Comparison of ENCODE assay signal across 12 mouse cellular contexts in genomic region chr3:101407568-101407967, GRCm38 (mm10). TPM values are rescaled to one million over a fixed set of nuclear protein-coding genes. Genes with fewer than 3 reads are reported as not detected.
A peak's percentile ranks its signal among the peaks of the same experiment; 100 is the strongest.
DNase-seq lines count a peak whose midpoint lies in the region; ATAC-seq lines count a peak whose summit lies in the region.
"Had no signal": no experiment of that assay in that cellular context is flagged by ENCODE, and none has a peak within 500 bp of the region (broad histone marks: within the 10 kb centered on the region; RNA-seq: fewer than 3 reads in every experiment).

No protein-coding gene starts in this region.

- no peaks in the 10 kb centered on the region for H3K36me3 ChIP-seq in heart, embryonic 12.5 days
- H3K36me3 ChIP-seq in limb, embryonic 12.5 days, result no peaks in the 10 kb centered on the region
- H3K36me3 ChIP-seq: neural tube, embryonic 12.5 days had no signal

- DNase-seq in heart, adult 18-20 months, result no peak
- DNase-seq in spleen, adult 12 weeks (ENCODE audit: low spot score), result peak; percentile 10
- no peak for DNase-seq in spleen, postnatal 4 days (ENCODE audit: low spot score in 2 of 2)
- DNase-seq in thymus, postnatal 4 days, result peak; percentile 50
- DNase-seq in MN1 (ENCODE audit: low spot score), result no peak
- no peak for DNase-seq in gastrocnemius, postnatal 14 days
- DNase-seq: adrenal gland, postnatal 10 days; layer of hippocampus, postnatal 36 days; lung, postnatal 4 days had no signal

- H3K4me3 ChIP-seq in heart, embryonic 12.5 days, result no peak overlapping the region
- no peak overlapping the region for H3K4me3 ChIP-seq in limb, embryonic 12.5 days (replicated peaks)
- H3K4me3 ChIP-seq: neural tube, embryonic 12.5 days had no signal

- WGBS in heart, embryonic 12.5 days, result 54% methylated on average over 8 of the region's 8 CpGs
- 73% methylated on average over 8 of the region's 8 CpGs for WGBS in limb, embryonic 12.5 days

- intact Hi-C loops in gastrocnemius, postnatal 14 days (cut with DNase I; ENCODE audit: low total_unique reads), result no loop called here

- peak overlapping the region; percentile 30; the same call in 1 of the 2 replicates for H3K27ac ChIP-seq in heart, embryonic 12.5 days (ENCODE audit: poor library complexity, severe bottlenecking)
- H3K27ac ChIP-seq in limb, embryonic 12.5 days, result peak overlapping the region; percentile 32; the same call in 1 of the 2 replicates
- H3K27ac ChIP-seq: neural tube, embryonic 12.5 days had no signal

- no peaks in the 10 kb centered on the region for H3K9me3 ChIP-seq in heart, embryonic 12.5 days (replicated peaks)
- H3K9me3 ChIP-seq in limb, embryonic 12.5 days, result no peaks in the 10 kb centered on the region
- H3K9me3 ChIP-seq: neural tube, embryonic 12.5 days had no signal

- H3K9ac ChIP-seq in heart, embryonic 12.5 days, result no peak overlapping the region
- H3K9ac ChIP-seq in limb, embryonic 12.5 days (replicated peaks), result no peak overlapping the region
- H3K9ac ChIP-seq: neural tube, embryonic 12.5 days had no signal

- ATAC-seq in heart, embryonic 12.5 days (ENCODE audit: insufficient number of reproducible peaks, low FRiP score), result no peak
- ATAC-seq in limb, embryonic 12.5 days (ENCODE audit: insufficient number of reproducible peaks, insufficient read depth, low FRiP score, low TSS enrichment, low read depth), result no peak

- H3K27me3 ChIP-seq in heart, embryonic 12.5 days (replicated peaks), result no peaks in the 10 kb centered on the region
- no peaks in the 10 kb centered on the region for H3K27me3 ChIP-seq in limb, embryonic 12.5 days
- H3K27me3 ChIP-seq: neural tube, embryonic 12.5 days had no signal

- no peak overlapping the region for H3K4me2 ChIP-seq in heart, embryonic 12.5 days
- H3K4me2 ChIP-seq in limb, embryonic 12.5 days, result no peak overlapping the region
- H3K4me2 ChIP-seq: neural tube, embryonic 12.5 days had no signal

- H3K4me1 ChIP-seq in heart, embryonic 12.5 days (replicated peaks), result peaks cover 96% of the 10 kb centered on the region
- H3K4me1 ChIP-seq in limb, embryonic 12.5 days (replicated peaks), result peaks cover 93% of the 10 kb centered on the region

RNA-seq across cellular contexts. Expression of gene Igsf3, which starts 30.7 kb away (rescaled TPM):
- polyA plus RNA-seq in heart, embryonic 12.5 days (2016; fragmentation: Nextera tagmentation; extraction: Ambion mirVana), result 46.6 and 46.8 TPM in 2 replicates
- total RNA-seq in heart, adult 18-20 months (2021), result 10 to 100 TPM; 10.5 to 10.6 TPM
- 95.2 and 104 TPM in 2 replicates for polyA plus RNA-seq in limb, embryonic 12.5 days (2016; fragmentation: Nextera tagmentation; extraction: Ambion mirVana)
- 10 to 100 TPM in 1 of 2 experiments, 1 to 10 TPM in 1; 6.6 to 10.6 TPM for total RNA-seq in gastrocnemius, postnatal 14 days (2021)

Comparison
In these comparisons a context has a peak if more than half of its experiments do, and no peak if none do; other contexts are left out.
1. DNase-seq: peak in spleen, adult 12 weeks (single experiment) and thymus, postnatal 4 days (single experiment); none in heart, adult 18-20 months (0 of 2), spleen, postnatal 4 days (0 of 2), MN1 (single experiment) and gastrocnemius, postnatal 14 days (single experiment).